Mouse (Mus musculus) frontal cortex, adult 2 months (tissue): ENCODE results near the gene Ptpn21. TPM values are rescaled to one million over a fixed set of nuclear protein-coding genes. Genes with fewer than 3 reads are reported as not detected.

ENCODE experiments used
- DNase-seq, 2 experiments: peaks; one replicate each; pipeline ENCODE4 v3.0.0; 2022; ENCODE audit warnings: low spot score in 1 of 2; ENCODE audit errors: extremely low spot score in 1 of 2
- polyA plus RNA-seq: library from polyadenylated mRNA; depleted of rRNA; stranded (reverse); fragments of >200 nt; gene quantifications from 2 replicates; pipeline ENCODE4 v1.2.3, GENCODE M21; 2012; rRNA removed

The Ptpn21 gene
- polyA plus RNA-seq, result 8.3 and 8.8 TPM in 2 replicates

DNA sequence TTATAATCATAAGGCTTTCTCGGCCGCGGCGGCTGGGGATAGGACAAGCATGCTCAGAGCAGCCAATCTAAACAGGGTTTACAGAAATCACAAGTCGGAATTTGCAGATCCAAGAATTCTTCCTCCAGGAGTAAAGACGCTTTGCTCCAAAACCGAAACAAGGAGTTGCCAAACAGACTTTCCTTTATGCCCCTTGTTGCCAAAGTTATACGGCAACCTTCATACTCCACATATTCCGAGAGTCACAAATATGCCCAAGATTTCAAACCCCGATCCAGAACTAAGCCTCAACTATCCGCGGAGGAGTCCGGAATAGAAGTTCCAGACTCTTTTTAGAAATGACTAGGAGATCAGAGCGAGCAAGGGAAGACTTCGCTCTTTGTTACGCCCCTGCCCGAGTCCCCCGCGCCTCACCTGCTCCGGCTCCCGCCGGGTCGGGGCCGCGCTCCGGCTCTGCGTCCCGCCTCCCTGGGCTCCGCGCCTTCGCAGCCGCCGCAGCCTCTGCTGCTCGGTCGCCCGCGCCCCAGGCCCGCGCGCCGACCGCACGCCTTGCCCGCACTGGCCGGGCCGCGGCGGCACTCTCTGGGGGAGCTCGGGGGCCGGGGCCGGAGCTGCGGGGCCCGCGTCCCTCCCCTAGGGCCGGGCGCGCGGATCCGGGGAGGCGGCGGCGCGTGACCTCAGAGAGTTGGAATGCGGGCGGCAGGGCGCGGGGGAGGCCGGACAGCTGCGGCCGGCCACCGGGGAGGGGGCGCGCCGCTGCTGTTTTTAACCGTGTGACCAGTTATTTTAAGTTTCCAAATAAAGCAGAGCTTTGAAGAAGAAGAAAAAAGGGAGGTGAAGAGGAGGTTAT, at the start of gene Ptpn21:
TSS of gene Ptpn21 (minus strand) at position 455 of the 850 bp plus-strand sequence.
- DNase-seq, result no peak

DNA sequence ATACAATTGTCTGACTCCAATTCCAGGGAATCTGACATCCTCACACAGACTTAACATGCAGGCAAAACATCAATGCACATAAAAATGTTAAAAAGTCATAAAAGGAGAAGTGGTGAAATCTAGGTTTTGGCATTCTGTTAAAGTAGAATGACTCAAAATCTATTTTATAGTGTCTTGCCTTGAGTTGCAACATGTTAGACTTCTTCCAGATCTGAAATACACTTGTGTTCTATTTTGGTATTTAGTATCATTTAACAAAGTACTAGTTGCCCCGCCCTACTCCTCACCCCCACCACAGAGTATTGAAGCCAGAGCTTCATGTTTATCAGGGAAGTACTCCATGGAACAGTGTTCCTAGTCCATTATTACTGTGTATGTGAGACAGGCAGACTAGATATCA, 47.0 kb upstream of the Ptpn21 start:
- DNase-seq, result no peak

DNA sequence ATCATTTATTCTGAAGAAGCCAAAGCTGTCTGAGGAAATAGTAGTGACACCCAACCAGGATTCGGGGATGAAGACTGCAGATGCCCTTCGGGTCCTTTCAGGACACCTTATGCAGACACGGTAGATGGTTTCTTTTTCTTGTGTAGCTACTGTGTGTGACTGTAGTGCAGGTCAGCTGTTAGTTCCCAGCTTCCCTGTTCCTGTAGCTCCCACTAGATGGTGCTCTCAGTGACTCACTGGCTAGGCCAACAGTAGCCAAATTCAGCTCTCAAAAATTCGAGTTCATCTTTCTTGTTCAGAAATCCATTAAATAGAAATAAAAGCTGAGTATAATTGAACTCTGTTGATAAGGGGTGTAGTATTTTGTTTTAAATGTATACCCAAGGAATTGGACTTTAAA, 41.9 kb upstream of the Ptpn21 start:
- peak; percentile 35 to 63 for DNase-seq

DNA sequence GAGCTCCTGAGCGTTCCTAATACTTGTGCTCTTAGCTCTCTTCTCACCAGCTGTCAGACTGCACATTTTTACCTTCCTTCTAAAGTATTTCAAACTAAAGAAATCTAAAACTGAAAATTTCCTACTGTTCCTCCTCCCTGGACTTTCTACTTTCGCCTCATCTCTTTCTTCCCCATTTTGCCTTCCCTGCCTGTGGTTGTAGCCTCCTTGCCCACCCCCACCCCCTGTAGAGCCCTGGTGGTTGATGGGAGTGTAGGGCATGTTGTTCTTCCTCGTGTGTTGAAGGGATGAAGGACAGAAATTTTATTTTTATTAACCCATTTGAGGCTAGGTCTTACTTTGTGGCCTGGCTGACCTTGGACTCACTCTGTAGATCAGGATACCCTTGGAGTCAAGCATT, 40.3 kb upstream of the Ptpn21 start:
- DNase-seq, result no peak

DNA sequence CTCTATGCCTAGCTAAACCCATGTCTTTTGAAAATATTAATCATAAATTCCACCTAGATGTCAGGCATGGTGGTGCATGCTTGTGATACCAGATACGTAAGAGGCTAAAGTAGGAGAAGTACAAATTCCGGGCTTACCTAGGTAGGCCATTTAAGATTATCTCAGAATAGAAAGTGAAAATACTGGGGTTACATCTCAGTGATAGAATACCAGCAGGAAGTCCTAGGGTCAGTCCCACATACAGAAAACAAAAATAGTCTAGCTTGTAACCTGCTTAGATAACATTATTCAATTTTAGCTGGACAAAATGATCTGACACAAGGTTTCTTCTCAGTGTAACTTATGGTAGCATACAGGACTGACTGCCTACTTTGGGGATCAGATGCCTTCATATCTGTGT, 29.0 kb upstream of the Ptpn21 start:
- no peak for DNase-seq

DNA sequence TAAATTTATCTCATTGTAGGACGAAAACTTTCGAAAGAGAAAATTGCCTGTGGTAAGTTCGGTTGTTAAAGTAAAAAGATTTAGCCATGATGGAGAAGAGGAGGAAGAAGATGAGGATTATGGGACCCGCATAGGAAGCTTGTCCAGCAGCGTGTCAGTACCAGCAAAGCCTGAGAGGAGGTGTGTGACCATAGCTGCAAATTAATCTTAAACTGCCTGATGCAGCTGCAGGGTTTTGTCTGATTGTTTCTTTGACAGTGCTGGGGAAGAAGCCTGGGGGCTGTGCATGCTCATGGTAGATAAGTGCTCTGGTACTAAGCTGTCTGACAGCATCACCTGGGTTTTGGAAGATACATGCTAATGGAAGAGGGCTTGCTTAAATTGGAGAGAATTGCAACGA, 22.5 kb upstream of the Ptpn21 start:
- DNase-seq, result no peak

DNA sequence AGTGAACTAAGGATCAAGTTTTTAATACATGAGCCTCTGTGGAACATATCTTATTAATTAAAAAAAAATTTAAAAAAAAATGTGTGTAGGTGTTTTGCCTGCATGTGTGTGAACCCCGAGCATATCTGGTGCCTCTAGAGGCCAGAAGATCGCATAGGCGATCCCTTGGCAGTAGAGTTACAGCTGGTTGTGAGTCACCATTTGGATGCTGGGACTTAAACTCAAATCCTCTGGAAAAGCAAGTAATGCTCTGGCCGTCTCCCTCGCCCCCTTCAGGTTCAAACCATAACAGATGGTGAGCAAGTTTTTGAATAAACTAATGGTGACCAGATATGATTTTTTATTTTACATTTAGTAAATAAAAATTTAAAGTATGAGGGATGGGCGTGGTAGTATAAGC, 20.4 kb upstream of the Ptpn21 start:
- no peak for DNase-seq

DNA sequence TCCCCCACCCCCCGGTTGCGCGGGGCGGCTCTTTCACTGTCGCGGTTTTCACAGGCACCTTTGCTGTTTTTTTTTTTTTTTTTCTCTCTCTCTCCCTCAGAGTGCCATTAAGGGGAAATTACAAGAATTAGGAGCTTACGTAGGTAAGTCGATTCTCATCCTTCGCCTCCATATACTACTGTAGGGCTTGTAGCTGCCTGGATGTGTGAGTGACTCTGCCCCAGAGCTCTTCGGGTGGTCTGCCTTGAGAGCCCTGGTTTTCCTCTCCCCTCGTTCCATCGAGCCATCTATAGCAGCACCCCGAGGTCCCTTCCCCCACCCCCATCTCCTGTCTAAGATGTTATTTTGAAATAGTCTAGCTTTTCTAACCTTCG, 10.2 kb upstream of the Ptpn21 start:
- no peak for DNase-seq

DNA sequence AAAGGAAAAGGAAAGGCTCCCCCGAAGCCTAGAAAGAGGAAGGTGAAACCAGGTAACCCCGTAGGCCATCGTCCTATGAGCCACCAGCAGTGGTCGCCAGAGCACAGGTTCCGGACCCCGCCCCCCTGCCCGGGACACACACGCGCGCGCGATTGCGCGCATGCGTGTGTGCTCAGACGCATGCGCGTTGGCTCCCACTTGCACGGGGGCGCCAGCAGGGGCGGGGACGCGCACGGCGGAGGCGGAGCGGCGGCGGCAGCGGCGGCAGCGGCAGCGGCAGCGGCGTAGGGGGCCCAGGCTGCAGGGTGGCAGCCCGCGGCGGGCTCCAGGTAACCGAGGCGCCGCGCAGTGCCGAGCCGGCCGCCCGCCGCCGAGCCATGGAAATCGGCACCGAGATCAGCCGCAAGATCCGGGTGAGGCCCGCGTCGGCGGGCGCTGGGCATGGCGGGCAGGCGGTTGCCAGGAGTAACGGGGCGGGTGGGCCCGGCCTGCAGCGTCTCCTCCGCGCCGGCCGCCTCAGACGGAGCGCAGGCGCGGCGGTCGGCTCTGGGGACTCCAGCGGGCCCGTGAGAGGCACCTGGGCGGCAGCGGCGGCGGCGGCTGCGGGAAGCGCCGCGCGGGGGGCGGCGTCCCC, 9.7 kb upstream of the Ptpn21 start, which contains the start of gene Zc3h14:
TSS of gene Zc3h14 (plus strand) at position 219 of the 634 bp plus-strand sequence.
- DNase-seq, result peak; percentile 76 to 92

DNA sequence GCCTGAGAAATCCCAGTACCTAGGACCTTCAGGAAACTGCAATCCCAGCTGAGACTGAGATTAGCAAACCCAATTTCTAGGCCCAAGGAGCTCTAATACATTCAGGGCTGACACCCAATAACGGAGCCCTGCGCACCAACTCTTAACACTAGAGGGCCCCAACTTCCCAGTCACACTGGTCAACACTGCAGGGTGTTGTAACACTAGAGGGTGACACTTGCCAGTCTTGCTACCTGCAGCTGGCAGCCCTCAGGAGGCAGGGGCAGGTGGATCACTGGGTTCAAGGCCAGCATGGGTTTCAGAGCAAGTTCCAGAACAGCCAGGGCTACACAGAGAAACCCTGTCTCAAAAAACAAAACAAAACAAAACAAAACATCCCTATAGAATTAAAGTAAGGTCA, 8.9 kb upstream of the Ptpn21 start:
- DNase-seq, result no peak

DNA sequence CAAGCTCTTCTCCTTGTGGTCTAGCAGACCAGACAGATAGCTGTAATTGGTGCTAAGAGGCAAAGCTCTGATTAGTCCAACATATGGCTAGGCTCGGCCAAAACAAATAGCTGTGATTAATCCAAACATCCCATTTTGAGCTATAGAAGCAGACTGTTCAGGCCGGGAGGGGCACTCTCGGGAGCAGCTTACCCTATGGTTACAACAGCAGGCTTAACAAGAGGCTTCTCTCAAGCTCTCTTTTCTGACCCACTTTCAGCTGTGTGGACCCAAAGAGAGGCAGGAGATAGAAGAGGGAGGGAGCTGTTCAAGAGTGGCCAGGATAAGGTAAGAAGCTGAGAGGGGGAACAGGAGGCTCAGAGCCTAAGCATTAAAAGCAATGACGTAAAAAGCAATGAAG, 8.4 kb upstream of the Ptpn21 start:
- DNase-seq, result no peak

DNA sequence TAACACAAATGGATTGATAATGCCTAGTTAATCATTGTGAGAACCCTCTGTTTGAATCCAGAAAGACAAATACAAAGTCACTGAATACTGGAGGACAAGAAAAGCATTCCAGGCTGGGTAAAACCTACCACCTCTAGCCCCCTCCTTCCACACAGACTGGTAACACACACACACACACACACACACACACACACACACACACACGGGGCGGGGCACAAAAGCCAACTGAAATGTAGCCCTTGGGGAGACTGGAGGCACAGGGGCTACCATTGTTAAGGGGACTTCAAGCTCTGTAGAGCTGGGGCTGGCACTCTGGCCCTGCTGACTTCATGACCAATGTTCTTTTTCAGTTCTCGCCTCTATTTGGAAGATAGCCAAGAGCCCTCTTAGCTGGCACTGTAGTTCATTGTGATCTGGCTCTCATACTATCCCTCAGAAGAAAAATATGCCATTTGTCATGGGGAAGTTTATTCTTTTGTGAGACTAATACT, 3.9 kb upstream of the Ptpn21 start:
- DNase-seq, result no peak

DNA sequence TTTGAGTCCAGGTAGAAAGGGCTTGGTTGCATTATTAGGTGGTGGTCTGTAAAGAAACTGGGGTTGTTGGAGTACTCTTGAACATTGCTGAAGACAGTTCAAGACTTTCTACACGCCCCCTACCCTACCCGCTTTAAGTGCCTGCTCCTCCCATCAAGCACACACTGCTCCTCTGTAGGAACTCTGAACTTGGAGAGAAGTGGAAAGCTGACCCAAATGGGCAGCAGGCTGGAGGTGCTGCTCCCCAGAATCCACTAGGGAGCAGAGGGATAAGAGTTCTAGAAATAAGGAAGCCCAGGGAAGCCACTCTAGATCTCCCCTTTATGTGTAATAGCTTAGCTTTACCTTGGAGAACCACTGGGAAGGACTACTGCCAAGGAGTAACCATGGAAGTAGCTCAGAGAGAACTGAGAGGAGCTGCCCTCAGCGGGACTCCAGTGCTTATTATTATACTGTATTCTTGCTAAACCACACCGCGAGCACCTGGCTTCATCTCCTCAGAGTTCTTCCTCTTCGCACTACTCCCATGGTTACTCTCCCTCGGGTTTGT, 671 bp upstream of the Ptpn21 start:
- no peak for DNase-seq

DNA sequence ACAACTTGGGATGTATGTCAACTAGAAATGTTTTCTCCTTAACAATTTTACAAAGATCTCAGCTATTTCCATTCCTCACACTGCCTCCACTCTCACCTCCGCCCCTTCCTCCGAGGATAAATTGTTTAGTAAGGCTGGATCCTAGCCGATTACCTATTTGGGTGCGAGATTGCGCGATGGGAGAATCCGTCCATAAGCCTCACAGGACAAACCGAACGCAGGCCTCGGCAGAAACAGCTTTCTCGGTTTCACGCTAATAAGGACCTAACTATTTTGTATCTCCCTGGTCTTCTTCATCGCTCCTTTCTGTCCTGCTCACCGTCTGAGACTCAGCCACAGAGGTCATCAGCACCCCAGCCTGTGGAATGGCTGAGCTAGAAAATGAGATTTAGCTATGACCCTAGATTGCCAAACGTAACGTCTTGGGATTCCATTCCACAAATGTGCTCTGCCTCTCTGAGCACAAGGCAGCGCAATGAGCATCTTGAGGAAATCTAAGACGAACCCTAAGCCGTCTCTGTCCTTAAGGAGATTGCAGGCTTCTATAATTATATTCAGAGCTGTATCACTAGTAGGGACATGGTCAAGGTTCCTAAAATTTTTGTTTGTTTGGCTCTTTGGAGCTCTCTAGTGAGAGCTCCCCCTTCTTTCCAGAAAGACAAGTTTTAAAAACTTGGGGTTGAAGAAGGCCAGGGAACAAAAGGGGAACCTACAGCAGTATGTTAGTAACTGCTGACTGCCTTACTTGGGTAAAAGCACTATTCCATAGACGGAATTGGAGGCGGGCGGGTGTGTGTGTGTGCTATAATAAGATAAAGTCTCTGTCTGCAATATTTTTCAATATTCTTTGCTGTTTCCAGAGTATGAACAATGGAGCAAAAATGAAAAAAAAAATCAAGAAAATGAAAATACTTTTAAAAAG, 2.1 kb downstream of the Ptpn21 start:
- no peak for DNase-seq

DNA sequence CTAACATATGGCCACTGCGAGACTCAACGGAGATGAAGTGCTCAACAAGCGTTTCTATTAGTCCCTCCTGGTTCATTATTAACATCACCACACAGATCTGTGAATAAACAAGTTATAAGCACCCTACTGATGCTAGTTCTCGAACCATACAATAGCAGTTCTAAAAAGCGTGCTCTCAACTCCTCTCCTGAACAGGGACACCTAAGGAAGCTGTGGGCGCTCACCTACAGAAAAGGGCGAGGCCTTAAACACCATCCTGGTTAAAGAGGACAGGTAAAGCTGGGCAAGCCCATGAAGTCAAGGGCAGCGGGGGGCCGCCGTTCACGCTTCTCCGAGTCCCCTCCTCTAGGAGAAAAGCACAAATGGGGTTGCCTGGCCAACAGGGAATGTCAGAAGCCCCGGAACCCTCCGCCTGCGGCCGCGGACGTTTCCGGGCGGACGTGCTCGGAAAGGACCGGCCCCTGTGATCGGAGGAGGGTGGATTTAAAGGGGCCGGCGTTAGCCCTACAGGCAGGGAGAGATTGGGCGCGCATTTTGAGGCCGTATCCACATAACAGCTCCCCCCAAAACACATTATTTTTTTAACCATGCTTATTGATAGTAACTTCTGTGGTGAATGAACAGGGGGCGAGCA, 2.8 kb downstream of the Ptpn21 start:
- peak; percentile 47 to 91 for DNase-seq

DNA sequence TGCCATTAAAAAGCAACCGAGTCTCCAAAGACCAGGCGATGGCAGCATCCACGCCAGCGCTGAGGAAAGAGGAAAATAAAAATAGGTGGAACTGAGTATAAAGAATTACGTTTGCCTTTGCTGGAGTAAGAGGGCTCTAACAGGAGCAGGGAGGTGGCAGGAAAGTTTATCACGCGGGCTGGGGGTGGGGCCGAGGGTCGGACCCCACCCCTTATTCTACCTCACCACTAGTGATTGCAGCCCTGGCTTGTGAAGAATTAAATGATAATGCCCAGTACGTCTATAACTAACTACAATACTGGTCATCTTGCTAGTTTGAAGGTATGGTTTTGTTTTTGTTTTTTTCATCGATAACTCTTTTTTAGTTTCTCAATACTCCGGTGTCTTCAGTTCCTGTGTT, 3.4 kb downstream of the Ptpn21 start:
- DNase-seq, result no peak

DNA sequence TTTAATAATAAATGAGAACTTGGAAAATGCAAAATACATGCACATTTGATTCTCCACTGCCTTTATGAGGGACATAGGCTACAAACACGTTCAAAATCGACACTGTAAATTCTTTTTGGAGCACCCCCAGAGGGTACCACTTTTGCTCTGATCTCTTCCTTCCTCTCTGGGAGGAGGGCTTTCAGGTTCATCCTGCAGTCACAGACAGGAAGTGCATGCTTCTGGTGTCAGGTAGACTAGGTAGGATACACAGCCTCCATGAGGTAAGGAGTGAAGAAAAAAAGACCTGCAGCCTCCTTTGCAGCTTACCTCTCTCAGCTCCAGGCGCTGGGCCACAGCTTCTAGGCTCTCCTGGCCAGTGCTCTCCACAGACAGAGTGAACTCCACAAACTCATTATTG, 4.0 kb downstream of the Ptpn21 start:
- no peak for DNase-seq

DNA sequence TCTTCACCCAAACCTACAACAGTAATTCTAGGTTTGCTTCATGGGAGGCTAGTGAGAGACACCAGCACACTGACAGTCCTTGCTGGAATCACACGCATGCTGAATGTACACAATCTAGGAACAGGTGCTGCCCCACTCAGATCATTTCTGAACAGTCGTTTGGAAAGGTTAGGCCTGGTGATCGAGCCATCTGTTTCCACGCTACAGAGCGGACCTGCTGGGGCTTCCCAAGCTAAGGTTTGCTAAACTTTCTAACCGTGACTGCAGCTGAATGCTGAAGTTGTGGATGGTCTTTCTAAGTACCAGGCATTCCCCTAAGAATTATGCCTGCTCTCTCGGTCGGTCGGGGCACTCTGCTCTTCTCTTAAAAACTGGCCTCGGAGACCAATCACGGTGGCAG, 6.5 kb downstream of the Ptpn21 start:
- DNase-seq, result no peak

DNA sequence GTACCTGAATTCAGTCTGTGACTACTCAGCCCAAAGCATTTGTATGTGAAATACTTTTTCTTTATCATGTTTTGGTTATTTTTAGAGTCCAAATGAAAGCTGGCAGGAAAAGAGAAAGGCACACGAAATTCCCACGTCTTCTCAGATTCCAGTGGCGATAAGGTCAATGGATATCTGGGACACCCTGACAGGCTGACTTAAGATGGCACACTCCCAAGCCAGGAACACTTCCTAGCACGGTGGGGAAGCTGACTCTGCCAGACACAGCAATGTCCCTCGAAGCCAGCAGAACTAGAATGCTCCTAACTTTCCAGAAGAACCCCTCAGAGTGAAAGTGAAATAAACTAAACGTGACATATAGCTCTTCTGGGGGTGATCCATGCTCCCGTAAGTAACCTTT, 10.0 kb downstream of the Ptpn21 start:
- no peak for DNase-seq

DNA sequence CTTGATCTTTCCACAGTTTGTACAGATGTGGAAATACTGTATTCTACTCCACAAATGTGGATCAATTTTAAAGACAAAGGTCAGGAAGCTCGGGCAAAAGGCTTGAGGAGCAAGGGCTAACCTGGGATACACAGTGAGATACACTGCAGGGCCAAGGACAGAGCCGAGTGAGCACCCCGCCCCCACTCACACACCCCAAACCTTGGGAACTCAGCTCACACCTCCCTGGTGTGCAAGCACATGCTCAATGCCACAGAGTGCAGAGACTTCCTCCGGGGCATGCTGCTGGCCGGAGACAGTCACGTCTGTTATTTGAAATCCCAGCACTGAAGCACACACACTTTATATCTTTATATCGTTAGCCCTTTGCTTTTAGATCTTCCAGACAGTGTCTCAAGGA, 11.1 kb downstream of the Ptpn21 start:
- DNase-seq, result no peak
